Mouse (Mus musculus) left cerebral cortex, adult 11 months (tissue): ENCODE measurements around the gene Ifi27l2a.
"Not testable (repeated sequence)": the region's sequence is repeated elsewhere in the genome, so short reads cannot be mapped to it uniquely, and the experiment has no call there.

ENCODE experiments used
- DNase-seq: peaks from one replicate; pipeline ENCODE4 v3.0.0; 2022; ENCODE audit warnings: low spot score

Ifi27l2a gene

DNA sequence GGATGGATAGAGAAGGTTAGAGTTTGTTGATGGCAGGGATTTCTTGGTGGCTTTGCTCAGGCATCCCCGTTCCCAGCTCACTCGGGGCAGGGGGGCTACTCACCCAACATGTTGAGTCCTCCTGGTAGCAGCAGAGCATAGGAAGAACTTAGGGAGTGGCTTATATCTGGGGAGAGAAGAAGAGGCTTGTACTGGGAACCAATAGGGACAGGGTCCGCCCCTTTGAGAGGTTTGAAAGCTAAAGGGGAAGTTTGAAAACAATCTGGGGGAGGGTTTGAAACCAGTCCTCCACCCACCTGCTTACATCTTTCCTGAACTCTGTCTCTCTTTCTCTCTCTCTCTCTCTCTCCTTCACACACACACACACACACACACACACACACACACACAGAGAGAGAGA lies at the start of gene Ifi27l2a:
Gene Ifi27l2a, minus strand, starts transcription at position 157 of the 400 bp plus-strand sequence.
- DNase-seq, result no peak

DNA sequence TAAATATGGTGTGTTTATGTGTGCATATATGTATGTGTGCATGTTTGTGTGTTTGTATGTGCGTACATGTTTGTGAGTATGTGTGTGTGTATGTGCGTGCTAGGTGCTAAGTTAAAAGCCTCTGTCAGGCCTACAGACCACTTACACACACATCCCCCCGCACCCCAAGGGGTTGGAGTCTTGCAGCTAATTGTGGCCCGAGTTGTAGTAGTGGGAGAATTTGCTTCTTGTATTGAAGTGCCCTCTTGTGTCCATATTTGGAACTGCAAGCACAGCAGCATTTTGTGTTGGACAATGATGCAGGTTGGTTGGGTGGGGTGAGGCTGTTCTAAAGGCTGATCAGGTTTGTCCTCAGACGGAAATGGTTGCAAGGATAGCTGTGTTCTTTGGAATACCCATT lies 49.3 kb upstream of the Ifi27l2a start:
- peak; percentile 69 for DNase-seq

DNA sequence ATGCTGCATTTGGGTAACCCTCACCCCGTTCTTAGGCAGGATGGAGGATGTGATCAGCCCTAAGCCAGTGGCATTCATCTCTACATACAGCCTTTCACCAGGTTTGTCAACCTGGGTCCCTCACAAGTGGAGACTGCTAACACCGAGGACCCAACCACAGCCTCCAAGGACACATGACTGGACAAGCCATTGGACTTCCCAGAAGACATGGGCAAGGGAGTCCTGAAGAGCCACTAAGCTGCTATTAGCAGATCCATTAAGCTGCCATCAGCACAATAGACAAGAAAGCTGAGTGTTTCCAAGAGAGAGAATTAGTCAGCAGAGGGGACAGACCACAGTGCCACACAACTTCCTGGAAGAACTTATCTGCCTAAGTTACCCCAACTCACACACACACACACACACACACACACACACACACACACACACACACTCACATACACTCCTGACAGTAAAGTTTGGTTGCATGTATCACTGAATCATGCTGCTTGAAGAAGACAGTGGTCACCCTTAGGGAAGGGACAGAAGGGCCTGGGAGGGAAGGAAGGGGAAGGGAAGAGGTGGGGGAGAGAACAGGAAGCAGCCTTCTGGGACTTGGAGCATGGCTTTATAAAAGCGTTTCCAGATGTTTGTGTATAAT lies 47.7 kb upstream of the Ifi27l2a start:
- DNase-seq, result no peak

DNA sequence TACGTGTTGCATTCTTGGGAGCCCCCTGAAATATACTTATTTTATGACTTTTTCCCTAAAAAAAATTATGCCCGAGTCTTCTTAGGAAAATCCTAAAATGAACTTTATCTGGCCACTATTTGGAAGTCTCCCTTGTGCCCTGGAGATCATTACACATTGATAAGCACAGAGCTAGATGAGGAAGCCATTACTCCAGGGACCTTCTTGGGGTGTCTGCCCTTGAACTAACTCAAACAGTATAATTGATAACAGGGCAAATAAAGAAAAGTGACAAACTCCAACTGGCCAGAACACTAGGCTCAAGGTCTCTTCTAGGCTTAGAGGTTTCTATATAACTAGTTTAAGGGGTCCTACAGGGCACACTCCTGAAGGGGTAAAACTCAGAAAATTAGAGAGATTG lies 44.3 kb upstream of the Ifi27l2a start:
- no peak for DNase-seq

DNA sequence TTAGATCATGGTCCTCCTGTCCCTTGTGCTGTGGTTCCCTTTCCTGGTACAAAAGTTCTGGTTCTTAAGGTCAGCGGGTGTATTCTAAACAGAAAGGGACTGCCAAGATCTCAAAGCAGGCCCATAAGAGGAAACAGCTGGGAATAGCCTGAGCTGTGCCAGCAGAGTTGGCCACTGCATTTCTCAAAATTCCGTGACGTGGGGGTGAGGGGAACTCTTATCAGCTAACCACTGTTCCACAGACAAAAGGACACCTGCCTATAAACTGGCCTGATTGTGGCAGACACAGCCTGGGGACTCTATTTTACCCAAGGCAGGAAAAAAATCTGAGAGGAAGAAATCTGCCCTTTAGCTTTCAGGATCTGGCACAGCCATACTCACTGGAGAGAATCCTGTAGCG lies 43.8 kb upstream of the Ifi27l2a start:
- no peak for DNase-seq

DNA sequence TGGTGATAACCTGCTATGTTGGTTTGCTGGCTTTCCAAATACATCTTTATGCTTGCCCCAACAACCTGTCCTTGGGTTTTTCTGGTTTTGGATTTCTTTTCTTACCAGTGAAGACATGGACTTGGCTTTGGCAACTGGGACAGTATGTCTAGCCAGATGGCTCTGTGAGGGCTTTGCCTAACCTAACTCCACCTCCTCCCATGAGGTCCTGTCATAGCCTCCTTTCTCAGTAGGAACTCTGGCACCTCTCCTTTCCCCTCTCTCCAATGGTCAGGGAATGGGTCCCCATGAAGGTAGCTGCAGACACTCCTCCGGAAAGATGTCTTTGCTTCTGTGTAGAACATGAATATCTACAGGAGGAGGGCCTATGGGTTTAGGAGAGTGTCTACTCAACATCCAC lies 43.2 kb upstream of the Ifi27l2a start:
- no peak for DNase-seq

DNA sequence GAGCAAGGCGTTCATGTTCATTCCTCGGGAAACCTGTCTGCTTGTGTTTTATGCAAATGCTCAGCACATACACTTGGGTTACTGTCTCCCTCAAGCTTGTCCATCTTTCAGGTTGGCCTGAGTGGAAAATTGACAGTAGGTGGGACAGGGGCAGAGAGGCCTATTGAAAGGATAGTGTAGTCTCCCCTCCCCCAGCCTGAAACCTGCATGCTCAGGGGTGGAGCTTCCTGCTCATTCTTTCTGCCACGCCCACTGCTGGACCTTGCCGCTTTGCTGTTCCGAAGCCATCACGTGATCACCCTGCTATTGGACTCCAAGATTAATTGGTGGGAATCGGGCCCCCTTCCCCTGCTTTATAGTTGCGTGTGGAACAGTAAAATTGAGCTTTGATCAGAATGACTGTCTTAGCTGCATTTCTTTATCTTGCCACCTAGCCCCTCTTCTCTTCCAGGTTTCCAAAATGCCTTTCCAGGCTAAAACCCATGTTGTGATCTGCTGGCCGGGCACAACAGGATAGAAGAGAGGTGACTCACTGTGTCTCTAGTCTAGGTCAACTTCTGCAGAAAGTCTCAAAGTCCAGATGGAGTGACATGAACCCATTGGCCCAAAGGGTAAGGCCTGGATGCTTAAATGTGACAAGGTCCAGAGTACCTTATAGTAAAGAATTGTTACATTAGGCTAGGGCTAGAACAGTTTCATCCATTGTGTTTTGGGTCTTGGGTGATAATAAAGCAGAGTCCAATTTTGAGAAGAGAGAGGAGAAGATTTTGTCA lies 40.9 kb upstream of the Ifi27l2a start:
- DNase-seq, result not testable (repeated sequence)

DNA sequence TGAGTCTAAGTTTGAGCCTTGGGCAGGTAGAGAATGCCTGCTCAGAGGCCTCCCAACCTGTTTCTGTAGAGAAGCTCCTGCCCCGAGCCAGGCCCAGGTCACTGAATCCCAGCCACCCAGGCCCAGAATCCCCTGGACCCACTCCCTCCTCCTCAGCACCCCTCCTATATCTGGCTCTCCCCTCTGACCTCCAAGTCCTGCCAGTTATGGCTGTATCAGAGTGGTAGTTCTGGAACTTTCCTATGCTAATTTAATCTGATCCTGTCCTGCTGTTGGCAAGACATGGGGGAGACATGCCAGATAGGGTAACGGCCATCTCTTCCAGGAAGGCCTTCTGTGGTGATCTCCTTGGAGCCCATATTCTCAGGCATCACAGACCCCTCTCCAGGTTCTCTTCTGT lies 39.3 kb upstream of the Ifi27l2a start:
- no peak for DNase-seq

DNA sequence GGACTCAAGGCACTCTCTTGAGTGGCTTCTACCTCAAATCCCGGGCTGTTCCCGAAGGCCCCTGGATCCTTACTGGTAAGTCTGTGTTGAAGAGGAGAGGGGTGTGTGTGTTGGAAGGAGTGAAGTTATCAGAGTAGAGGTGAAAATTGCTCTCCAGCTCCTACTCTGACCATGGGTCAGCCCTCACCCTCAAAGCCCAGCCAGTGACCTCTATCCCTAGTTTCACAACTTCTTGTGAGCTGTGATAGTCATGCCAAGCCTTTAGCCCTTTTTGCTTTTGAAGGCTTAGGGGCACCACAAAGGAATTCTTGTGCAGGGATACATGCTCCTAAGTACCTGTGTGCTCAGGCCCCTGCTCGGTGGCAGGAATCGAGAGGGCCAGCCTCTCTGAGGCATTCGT lies 38.2 kb upstream of the Ifi27l2a start:
- DNase-seq, result no peak

DNA sequence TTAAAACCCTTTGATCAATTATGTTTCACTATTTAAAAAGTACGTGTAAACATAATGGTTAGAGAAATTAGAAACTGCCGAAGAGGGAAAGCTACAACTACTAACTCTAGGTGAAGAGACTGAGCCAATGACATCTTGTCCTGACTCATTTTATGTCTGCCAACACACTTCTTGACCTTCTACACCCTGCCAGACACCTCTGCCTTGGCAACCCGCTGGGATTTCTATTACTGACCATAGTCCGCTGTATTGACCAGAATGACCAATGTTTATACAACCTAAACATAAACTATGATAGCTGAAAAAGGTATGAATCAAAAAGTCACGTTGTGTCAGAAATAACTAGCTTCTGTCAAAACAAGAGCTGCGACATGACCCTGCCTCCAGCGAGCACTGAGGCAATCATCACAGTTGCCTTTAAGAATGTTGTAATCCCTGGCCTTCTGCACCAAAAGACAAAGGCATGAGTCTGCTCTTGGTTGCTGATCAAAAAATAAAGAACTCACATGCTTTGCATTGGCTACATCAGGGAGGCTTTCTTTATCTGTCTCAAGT lies 34.1 kb upstream of the Ifi27l2a start:
- no peak for DNase-seq

DNA sequence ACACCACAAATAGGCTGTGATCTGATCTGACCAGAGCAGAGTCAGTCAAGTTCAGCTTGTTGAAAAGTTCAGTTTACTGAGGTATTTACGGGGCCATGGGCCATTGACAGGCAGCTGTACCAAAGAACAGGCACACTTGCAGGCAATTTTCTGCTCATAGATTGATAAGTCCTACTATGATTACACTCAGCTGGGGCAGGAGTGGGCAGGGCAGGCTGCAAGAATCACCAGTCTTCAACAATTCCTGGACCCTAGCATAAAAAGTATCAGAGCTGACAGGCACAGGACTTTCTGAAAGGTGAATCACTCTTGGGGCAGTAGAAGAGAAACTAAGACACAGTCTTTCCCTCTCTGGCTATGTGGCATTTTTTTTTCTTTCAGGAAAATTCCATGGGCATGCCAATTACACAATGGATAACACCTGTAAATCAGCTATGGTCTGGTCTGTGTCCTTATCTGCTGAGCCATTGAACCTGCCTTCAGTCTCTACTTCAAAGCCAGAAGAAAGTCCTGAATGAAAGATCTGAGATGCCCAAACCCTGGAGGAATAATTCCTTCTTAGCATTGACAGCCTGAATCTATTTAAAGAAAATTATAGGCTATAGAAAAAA lies 33.4 kb upstream of the Ifi27l2a start:
- no peak for DNase-seq

DNA sequence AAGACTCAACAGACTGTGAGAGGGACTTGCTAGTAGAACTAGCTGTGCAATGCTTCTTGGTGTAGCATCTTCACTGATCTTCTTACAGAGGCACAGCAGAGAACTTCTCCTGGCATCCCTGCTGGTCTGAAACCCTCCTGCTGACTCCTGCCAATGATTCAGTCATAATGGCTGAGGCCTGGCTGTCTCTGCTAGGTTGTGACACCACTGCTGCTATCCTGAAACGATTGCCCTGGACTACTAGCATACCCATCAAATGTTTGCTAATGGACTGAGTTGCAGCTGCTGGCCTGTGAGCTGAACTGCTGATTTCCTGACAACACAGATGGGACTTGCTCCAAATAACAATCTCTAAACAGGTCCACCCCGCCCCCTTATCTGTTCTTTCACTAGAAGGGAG lies 31.0 kb upstream of the Ifi27l2a start:
- DNase-seq, result no peak

DNA sequence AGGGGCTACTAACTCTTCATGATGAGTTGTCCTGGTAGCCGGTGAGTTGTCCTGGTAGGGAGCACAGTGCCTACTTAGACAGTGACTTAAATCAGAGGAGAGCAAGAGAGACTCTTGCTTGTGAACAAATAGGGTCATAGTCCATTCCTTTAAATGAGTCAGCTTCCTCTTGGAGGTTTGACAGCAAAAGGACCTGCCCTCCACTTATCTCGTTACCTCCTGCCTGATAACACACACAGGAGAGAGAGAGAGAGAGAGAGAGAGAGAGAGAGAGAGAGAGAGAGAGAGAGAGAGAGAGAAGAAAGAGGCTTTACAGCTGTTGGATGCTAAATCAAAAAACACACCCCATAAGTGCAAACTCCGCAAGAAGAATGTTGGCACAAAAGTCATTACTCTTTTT lies 13.7 kb upstream of the Ifi27l2a start, which contains the start of gene Ifi27l2b:
Gene Ifi27l2b, minus strand, starts transcription at position 84 of the 400 bp plus-strand sequence.
- no peak for DNase-seq

DNA sequence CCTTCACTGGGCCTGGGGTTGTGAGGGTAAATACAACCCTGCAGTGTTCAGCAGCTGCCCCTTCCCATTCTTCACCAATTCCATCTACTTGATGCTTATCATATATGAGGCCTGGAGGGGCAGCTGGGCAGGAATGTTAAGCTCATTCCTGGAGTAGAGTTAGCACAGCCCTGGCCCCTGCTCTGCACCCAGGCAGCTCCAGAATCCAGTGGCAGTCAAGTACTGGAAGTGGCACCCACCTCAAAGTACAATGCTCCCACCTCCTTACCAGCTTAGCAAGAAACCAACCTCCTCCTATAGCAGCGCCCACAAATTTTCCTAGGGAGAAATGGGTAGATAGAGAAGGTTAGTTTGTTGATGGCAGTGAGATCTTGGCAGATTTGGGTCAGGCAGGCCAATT lies 13.2 kb upstream of the Ifi27l2a start:
- DNase-seq, result not testable (repeated sequence)

DNA sequence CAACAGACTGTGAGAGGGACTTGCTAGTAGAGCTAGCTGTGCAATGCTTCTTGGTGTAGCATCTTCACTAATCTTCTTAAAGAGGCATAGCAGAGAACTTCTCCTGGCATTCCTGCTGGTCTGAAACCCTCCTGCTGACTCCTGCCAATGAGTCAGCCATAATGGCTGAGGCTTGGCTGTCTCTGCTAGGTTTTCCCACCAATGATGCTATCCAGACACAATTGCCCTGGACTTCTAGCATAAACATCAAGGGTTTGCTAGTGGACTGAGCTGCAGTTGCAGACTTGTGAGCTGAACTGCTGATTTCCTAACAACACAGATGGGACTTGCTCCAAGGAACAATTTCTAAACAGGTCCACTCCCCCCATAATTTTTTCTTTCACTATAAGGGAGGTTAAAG lies 9.9 kb upstream of the Ifi27l2a start:
- no peak for DNase-seq

DNA sequence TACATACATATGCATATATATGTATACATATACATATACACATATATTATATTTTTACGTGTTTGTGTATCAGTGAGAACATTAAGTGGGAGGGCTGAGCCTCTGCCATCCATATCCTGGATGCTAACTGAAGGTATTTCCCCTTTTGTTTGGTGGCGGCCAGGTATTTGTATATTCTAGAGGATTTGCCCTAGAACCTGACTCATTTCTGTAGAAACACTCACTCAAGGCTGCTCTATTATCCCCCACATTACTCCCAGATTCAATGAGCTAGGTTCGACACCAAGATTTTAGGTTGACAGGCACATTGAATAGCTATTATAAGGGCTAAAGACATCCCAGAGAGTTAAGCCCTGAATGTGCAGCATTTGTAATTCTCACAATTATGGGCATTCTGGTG lies 1.6 kb upstream of the Ifi27l2a start:
- DNase-seq, result no peak

DNA sequence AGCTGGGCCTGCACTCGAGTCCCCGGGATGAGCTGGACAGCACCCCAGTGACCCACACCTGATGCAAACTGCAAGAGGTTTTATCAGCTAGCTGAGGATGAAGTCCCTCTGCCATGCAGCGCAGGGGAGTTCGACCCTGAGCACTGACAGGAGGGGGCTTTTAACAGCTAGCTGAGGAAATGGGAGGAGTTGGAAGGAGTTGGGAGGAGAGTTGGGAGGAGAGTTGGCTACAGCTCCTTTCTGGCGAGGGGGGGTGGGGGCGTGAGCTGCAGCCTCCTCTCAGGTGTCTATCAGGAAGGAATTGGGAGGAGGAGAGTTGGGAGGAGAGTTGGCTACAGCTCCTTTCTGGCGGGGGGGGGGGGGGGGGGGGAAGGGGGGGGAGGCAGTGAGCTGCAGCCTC lies 781 bp upstream of the Ifi27l2a start:
- DNase-seq, result not testable (repeated sequence)

DNA sequence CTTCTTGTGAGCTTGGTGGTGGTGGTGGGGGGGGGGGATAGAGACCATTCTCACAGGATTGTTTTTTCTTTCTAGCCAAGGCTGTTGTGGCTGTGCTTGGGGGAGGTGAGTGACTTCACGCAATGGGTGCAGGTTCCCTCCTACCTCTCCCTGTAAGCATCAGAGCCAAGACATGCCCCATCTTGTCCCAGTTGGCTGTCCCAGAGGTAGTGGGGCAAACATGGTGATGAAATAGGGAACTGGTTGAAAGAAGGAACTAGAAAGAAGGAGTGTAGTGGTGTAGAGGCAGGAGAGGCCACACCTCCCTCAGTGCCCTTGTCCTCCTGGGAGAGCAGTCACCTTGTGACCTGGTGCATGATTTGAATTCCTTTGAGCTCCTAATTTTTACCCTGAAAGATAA lies 5.9 kb downstream of the Ifi27l2a start:
- no peak for DNase-seq

DNA sequence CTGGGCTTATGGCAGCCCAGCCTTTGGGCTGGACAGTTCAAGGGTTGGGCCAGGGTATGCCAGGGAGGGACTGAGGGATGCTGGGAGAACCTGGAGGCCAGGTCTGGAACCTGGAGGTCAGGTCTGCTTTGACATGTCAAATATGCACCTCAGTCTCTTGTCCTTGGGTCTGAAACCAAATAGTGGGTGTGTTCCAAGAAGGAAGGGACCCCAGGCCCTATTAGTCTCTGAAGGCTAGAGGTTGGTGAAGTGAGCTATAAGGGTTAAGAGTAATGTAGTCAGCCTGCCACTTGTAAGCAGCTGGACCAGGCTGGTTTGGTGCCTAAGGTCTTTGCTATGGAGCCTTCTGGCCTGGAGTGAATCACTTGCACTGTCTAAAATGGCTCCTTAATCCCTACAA lies 8.6 kb downstream of the Ifi27l2a start:
- DNase-seq, result no peak

DNA sequence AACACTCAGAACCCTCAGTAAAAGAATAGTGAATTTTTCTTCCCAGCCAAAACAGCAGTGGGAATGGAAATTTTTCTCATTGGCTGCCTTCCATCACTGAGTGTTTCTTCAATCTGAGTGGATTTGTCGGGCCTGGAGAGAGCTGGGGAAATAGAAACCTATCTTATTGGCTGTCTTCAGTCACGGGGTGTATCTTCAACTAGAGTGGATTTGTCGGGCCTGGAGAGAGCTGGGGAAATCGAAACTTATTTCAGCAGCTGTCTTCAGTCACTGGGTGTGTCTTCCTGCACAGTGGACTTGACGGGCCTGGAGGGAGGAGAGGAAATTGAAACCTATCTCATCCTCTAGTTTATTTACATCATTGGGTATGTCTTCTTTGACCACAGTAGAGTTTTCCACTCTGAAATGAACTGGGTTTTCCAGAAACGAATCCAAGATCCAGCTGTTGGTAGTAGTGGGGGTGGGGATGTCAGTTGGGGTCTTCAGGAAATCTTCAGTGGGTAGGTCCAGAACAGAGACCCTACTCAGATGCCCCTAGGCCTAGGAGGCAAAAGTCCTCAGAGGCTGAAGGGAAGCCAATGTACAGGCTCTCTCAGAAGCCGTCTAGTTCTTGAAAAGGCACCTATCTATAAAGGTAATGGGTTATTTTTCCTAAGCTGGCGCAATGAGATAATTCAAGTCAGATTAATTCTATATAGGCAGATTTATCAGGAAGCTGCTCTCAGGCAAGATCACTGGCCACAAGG lies 9.3 kb downstream of the Ifi27l2a start, which contains the start of gene Ifi27:
Gene Ifi27, plus strand, starts transcription at position 226 of the 746 bp plus-strand sequence.
- peak; percentile 71 for DNase-seq

DNA sequence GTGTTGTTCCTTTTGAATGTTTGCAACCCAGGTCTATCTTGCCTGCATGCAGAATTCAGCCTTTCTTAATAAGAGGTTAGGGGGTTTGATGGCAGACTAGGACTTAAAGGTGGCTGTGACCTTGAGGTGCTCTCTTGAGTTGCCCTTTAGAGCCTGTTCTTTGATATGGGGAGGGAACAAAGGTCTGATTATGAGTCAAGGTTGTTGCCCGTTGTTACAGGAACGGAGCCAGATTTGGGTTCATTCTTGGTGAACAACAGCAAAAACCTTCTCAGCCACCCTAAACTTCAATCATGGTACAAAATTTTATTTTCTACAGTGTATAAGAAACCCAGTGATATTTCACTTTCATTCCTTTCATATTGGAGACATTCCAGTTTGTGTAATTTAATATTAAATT lies 10.1 kb downstream of the Ifi27l2a start:
- no peak for DNase-seq

DNA sequence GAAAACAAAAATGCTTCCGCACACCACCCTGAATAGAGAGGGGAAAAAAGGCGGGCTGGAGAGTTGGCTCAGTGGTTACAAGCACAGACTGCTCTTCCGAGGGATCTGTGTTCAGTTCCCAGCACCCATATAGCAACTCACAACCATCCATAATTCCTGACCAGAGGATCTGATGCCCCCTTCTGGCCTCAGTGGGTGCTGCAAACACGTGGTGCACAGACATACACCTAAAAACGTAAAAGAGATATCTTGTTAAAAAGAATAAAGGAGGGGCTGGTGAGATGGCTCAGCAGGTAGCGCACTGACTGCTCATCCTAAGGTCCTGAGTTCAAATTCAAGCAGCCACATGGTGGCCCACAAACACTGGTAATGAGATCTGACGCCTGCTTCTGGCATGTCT lies 16.8 kb downstream of the Ifi27l2a start:
- DNase-seq, result no peak
